Mouse (Mus musculus): ENCODE measurements around the gene Dhx37. TPM values are rescaled to one million over a fixed set of nuclear protein-coding genes. Genes with fewer than 3 reads are reported as not detected.
"Not testable (repeated sequence)": the region's sequence is repeated elsewhere in the genome, so short reads cannot be mapped to it uniquely, and the experiment has no call there.

Dhx37 gene
- total RNA-seq, 2 experiments from 2014 or later: 18.9 to 47.9 TPM

DNA sequence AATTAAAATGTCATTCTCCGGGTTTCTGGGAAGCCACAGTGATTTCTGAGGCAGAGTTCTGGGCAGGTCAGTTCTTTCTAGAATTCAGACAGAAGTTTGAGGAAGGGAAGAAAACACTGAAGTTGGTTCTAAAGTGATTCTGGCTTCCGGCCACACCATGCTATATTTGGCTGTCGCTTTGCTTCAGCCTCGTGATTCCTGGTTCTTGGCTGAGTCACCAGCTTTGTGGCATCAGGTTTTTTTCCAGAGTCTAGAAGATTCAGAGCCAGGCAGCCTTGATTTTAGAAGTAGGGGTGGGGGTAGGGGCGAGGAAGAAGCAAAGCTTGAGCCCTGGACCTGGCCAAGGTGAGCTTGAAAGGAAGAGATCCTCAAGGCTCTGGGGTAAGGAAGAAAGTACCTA is 42.3 kb downstream of the Dhx37 start:
- no peak for ATAC-seq (replicated peaks; ENCODE audit: poor library complexity)

DNA sequence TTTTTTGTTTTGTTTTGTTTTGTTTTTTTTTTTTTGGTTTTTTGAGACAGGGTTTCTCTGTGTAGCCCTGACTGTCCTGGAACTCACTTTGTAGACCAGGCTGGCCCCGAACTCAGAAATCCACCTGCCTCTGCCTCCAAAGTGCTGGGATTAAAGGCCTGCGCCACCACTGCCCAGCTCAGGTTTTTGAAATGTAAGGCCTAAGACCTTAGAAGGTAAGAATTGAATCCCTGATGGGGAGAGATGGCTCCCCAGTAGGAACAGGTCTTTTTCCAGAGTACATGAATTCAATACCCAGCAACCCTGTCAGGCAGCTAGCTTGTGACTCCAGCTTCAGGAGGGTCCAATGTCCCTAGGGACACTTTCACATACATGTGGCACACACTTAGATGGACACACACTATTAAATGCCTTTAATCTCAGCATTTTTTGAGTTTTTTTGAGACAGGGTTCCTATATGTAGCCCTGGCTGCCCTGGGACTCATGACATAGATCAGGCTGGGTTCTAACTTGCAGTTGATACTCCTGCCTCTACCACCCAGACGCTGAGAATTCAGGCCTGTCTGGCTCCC is 42.9 kb downstream of the Dhx37 start:
- ATAC-seq (replicated peaks; ENCODE audit: poor library complexity): no peak

DNA sequence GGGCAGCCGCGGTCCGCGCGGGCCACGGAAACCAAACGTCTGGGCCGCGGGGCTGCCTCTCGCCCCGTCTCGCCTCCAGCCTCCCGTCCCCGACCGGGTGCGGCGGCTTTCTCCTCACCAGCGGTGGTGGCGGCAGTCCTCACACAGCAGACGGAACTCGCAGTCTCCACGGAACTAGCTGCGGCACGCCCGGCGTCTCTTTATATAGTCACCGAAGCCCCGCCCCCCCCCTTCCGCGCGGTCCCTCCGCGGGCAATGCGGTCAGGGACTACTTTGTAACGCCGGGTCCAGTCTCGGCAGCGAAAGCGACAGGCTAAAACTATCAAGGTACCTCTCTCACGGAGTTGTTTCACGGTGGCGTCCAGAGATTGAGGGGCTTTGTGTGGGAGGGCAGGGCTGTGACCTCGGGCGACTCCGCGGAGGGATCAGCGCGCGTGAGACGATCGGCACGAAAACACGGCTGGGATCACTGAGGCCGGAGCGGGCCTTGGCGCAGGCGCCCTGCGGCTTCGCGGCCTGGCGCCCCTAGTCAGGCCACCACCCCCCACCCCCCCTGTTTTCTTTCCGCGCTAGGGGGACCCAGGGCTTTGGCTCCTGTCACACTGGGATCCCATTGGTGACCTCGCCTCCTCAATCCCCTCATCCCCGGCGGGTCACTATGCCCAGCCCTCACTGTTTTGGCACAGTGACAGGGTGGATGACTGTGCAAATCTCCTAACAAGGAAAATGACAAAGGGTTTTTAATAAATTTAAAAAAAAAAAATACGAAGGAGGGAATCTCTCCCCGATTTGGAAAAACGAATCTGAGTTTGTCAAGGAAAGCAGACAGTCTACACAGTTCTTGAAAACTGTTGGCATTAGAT is 44.1 kb downstream of the Dhx37 start, which contains the start of gene Ubc:
Gene Ubc, minus strand, starts transcription at position 624 of the 863 bp plus-strand sequence.
- ATAC-seq (replicated peaks; ENCODE audit: poor library complexity): peak; percentile 48

DNA sequence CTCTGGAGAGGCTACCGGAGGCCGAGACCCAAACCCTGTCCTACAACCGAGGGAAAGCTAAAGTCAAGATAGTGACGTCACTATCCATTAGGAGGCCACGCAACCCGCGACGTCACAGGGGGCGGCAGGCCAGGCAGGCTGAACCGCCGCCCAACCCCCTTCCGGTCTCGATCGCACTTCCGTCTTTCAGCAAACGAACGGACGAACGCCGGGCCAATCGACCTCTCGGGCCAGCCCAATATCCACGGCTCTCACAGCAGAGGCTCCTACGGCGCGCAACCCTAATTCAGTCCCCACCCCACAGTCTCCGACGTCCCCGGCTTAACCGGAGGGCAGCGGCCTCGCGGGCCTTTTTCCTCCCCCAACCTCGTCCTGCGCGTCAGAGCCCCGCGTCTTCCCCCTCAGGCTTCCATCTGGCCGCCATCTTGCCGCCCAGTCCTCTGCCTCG is 44.8 kb downstream of the Dhx37 start, which contains the start of gene Gm10382:
Gene Gm10382, plus strand, starts transcription at position 192 of the 448 bp plus-strand sequence.
- peak; percentile 49 for ATAC-seq (replicated peaks; ENCODE audit: poor library complexity)

DNA sequence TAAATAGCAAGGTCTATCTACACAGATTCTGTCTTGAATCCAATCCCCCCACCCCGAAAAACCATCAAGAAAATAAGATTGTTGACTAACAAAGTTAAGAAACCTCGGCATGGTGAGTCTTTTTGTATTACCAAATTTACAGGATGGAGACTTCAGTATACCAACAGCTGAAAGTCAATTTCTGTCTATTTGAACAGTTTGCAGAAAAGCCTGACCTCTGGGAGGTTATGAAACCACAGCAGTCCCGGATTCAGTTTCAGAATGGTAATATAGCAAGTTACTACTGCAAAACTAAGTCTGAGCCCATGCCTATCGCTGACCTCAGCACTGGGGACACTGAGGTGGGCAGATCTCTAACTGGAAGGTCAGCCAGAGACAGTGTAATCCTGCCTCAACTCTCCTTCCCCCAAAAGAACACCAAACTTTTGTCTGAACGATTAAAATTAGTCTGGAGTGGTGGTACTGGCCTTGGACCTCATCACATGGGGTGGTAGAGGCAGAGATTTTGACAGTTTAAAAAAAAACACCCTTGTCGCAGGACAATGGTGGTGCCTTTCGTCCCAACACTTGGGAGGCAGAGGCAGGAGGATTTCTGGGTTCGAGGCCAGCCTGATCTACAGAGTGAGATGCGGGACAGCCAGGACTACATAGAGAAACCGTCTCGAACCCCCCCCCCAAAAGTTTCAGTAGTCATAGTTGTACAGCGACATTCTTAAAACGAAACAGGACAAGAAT is 45.4 kb downstream of the Dhx37 start:
- no peak for ATAC-seq (replicated peaks; ENCODE audit: poor library complexity)

DNA sequence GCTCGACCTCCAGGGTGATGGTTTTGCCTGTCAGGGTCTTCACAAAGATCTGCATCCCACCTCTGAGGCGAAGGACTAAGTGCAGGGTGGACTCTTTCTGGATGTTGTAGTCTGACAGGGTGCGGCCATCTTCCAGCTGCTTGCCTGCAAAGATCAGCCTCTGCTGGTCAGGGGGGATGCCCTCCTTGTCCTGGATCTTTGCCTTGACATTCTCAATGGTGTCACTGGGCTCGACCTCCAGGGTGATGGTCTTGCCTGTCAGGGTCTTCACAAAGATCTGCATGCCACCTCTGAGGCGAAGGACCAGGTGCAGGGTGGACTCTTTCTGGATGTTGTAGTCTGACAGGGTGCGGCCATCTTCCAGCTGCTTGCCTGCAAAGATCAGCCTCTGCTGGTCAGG is 46.6 kb downstream of the Dhx37 start:
- ATAC-seq (replicated peaks; ENCODE audit: poor library complexity): not testable (repeated sequence)

DNA sequence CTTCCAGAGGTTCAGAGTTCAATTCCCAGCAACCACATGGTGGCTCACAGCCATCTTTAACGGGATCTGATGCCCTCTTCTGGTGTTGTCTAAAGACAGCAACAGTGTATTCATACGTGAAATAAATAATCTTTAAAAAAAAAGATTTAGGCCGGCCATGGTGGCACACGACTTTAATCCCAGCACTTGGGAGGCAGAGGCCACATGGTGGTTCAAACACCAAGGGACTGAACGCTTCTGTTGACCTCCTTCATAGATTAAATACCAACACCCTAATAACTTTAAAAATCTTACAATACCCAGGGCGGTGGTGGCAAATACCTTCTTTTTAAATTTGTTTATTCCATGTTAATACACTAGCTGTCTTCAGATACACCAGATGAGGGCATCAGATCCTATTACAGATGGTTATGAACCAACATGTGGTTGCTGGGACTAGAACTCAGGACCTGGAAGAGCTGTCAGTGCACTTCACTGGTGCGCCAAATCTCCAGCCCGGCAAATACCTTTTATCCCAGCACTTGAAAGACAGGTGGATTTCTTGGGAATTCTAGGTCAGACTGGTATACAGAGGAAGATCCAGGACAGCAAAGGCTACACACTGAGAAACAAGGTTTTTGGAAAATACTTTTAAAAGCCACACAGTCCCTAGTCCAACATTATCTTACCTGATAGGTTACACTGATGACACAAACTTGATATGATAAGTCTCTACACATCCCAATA is 48.5 kb downstream of the Dhx37 start:
- no peak for ATAC-seq (replicated peaks; ENCODE audit: poor library complexity)

DNA sequence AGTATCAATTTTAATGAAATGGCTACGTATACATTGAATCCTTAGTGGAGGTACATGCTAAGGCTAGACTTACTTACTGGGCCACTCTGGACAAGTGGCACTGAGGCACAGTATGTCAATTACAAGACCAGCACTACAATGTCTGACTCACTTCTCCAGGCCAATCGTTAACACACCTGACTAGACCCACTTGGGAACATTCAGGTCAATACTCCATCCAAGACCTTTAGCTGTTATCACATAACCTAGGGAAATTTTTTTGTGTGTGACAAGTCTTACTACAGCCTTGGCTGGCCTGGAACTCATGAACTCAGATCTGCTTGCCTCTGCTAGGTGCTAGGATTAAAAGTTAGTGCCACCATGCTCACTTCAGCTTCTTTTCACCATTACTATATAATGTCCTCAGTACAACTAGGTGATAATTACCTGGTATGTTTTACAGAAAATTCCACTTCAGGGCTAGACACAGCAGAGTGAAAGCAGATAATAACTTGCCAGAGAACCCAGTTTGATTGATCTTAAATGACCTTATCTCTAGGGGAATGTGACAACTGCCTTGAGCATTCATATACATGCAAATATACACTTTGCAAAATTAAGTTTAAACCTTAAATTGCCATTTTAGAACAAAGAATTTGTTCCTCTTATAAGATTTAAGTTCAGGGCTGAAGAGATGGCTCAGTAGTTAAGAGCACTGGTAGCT is 49.3 kb downstream of the Dhx37 start:
- no peak for ATAC-seq (replicated peaks; ENCODE audit: poor library complexity)

DNA sequence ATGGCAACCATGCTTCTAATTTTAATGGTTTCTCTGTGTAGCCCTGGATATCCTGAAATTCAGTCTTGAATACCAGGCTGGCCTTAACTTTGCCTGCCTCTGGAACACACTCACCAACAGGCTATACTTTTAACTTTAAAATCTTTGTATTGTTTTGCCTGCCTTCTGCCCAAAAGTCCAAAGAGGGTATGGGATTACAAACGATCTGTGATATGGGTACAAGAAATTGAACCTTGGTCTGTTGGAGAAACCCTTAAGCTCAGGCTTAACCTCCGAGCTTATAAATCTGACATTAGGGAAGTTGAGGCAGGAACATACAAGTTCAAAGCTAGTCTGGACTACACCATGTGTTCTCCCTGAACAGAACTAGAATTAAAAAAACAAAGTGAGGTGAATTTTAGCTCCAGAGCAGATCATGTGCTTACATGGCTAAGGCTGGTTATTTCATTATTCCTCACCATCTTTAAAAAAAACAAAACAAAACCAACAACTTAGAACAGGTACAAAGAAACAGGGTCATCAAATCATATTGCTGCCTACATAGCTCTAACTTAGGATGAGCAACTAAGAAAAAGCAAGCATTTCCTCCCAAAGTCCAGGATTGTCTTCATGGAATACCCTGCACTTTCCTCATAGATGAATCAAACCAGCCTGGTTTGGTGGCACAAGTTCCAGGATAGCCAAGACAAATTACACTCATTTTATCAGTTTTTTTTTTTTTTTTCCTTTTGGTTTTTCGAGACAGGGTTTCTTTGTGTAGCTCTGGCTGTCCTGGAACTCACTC is 50.1 kb downstream of the Dhx37 start:
- no peak for ATAC-seq (replicated peaks; ENCODE audit: poor library complexity)

DNA sequence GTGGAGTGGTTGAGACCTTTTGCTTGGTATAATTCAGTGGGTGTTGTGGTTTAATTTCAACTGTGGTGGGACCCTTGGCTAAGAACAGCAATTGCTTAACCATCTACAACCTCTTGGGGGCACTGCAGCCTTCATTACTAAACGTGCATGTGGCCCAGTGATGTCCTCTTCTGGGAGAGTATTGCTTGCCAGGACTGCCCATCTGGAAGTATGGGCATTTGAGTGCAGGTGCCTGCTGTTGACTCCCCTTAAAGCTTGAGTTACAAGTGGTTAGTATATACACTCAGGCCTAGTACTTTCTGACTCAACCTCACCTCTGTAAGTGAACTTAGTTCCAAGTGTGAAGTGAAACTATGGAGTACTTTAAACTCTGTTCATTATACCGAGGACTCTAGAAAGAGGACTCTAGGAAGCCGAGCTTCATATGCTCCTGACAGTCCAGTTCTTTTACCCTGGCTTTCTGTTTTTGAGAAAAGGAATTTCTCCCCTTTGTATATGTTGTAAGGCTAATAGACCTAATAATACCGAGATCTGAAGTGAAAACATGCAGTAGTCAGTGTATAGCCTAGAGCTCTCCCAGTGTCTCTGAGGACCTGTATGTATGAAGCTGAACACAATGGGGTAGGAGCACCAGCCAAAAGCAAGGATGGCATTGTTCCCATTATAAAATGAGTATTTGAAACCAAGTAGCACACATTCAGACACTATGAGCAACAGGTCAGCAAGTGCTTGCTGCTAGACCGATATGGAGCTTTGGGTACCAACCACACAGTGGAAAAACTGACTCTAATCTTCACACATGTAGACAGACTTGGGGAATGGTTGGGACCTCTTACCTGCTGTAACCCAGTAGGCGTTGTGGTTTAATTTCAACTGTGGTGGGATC is 51.0 kb downstream of the Dhx37 start:
- peak; percentile 91 for ATAC-seq (replicated peaks; ENCODE audit: poor library complexity)

DNA sequence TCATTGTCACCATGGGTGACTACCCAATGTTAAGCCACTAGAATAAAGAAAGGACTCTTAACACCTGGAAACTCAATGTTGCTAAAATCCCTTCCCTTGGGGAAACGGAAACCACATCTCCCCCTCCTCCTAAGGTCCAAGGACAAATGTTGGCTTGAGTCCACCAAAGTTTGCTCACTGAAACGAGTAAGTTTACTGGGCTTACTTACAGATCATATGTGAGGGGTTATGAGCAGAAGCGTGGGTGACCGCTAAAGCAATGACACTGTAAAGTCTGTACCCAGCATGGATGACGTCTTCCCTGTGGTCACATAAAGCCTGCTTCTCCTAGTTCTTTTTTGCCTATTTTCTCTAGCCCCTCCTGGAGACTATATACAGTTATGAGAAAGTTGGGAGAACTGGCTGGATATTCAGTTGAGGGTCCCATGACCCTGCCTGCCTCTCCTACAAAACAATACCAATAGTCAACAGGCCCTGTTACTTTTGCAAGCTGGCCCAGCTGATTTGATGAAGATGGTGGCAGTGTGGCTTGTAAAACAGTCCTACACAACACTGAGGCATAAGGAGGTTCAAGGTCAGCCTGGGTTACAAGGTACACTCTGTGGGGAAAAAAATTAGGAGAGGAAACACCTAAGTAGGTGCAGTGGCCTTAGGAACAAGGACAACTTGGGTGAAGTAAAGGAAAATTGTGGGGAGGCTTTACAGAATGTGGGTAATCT is 51.8 kb downstream of the Dhx37 start:
- ATAC-seq (replicated peaks; ENCODE audit: poor library complexity): 0 out of 2 replicates have a peak, but pooled peaks have one; percentile 1

DNA sequence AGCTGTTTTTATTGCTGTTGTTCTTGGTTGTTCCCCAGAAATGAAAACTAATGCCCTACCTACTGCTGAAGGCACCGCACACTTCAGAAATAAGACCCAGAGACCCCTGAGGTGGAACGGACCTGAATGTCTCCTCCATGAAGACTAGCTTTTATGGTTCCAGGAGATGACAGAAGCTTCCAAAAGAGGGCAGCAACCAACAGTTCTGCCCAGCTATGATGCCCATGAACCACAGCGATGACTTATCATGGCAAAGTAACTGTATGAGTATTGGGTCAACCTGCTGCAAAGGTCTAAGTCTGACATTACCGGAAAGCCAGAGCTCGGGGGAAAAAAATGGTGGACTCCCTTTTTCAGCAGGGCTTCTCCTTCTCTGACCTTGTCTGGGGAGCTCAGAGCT is 55.0 kb downstream of the Dhx37 start:
- peak; percentile 50 for ATAC-seq (replicated peaks; ENCODE audit: poor library complexity)

DNA sequence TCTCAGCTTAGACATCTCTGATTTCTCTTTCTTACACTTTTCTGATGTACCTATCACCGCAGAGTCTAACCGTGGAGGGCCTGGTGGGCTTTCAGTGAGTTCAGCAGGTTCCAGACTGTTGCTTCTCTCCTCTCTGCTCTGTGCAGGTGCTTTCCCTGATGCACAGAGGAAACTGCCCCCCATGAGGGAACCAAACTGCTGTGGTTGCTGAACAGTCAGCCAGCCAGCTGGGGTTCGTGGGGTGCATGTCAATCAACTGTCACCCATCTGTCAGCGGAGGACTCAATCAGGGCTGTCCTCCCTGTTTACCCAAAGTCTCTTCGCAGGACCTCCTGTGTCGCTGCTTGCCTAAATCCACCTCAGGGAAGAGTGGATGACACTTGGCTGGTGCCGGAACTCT is 56.7 kb downstream of the Dhx37 start:
- no peak for ATAC-seq (replicated peaks; ENCODE audit: poor library complexity)

DNA sequence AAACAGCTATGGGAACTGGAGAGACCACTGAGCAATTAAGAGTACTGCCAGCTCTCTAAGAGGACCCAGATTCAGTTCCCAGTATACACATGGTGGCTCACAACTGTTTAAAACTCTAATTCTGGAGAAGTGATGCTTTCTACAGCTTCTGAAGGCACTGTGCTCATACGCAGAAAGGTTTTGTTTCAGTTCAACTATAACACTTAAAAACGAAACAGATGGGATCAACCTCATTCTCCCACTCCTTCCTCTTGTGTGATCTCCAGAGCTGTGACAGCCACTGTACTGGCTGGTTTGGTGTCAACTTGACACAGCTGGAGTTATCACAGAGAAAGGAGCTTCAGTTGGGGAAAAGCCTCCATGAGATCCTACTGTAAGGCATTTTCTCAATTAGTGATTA is 58.0 kb downstream of the Dhx37 start:
- no peak for ATAC-seq (replicated peaks; ENCODE audit: poor library complexity)

DNA sequence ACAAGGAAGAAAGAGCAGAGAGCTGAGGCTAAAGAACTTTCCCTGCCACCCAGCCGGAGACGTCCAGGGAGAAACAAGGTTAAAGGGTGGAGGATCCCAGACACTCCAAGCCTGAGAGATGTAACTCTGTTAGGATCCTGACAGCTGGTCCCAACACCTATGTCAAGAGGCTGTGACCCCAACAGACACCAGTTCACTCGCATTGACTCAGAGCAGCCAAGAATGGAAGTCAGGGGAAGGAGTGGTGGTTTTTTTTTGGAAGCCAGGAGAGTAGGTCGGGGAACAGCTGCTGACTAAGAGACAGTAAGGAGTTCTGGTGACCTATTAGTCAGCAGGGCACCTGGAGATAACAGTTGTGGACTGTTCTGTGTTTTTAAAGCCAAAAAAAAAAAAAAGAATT is 61.9 kb downstream of the Dhx37 start:
- ATAC-seq (replicated peaks; ENCODE audit: poor library complexity): no peak

DNA sequence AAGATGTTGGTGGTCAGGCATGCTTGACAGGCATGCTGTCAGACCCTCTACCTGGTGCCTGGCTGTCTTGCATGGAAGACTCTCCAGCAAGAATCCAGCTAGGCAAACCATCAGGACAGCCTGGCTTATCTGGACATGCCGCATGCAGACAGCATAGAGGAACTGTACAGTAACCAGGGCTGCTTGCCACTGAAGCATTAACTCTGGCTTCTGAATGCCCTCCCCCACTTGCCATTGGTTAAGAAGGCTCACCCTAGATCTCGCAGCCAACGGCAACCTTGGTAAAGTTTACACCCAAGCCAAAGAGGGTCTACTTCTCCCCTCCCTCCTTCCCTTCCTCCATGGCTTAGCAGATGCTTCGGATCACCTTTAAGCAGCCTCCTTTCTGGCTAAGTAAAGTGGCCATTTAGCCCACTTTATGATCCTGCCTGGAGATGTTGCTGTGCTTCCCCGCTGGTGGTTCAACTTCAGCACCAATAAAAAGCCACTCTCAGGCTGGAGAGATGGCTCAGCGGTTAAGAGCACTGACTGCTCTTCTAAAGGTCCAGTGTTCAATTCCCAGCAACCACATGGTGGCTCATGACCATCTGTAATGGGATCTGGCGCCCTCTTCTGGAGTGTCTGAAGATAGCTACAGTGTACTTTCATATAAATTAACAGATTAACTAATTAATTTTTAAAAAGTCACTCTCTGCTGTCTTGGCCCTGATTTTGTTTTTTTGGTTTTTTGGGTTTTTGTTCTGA is 62.8 kb downstream of the Dhx37 start:
- no peak for ATAC-seq (replicated peaks; ENCODE audit: poor library complexity)

DNA sequence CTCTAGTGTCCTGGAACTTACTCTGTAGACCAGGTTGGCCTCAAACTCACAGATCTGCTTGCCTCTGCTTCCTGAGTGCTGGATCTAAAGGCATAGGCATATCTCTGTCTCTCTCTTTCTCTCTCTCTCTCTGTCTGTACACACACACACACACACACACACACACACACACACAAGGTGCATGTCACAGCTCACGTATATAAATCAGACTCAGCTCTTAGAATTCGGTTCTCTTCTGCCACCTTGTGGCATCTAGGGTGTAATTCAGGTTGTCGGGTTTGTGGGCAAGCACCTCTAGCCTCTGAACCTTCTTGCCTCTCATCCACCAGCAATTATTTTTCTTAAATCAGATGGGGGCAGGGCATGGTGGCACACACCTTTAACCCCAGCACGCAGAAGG is 65.4 kb downstream of the Dhx37 start:
- ATAC-seq (replicated peaks; ENCODE audit: poor library complexity): peak; percentile 95

Data from megakaryocyte progenitor cell, adult 5-6 weeks (primary cell).